In genomic region chr16:26247926-26248325, GRCm38 (mm10) we compare ENCODE assay signal across 19 mouse cellular contexts.
DNase-seq lines count a peak whose midpoint lies in the region; TF ChIP-seq lines count a peak whose summit lies in the region.
"Had no signal": no experiment of that assay in that cellular context is flagged by ENCODE, and none has a peak within 500 bp of the region (broad histone marks: within the 10 kb centered on the region; RNA-seq: fewer than 3 reads in every experiment).

No protein-coding gene starts in this region.

- no peaks in the 10 kb centered on the region for H3K9me3 ChIP-seq in forebrain, embryonic 10.5 days
- H3K9me3 ChIP-seq: kidney, embryonic 15.5 days; limb, embryonic 15.5 days; liver, embryonic 15.5 days; stomach, embryonic 15.5 days had no signal

- 56% methylated on average over 1 of the region's 1 CpGs for WGBS in kidney, adult 2 months
- WGBS in forebrain, embryonic 10.5 days, result 76% methylated on average over 1 of the region's 1 CpGs

- no peak for TF ChIP-seq POLR2A in kidney, adult 2 months (IDR thresholded peaks at IDR 0.05; ENCODE audit: low read depth, low read length)

- H3K27me3 ChIP-seq in kidney, adult 2 months (replicated peaks; ENCODE audit: control insufficient read depth, insufficient read depth, low read length), result no peaks in the 10 kb centered on the region
- H3K27me3 ChIP-seq in forebrain, embryonic 10.5 days (ENCODE audit: poor library complexity, severe bottlenecking), result no peaks in the 10 kb centered on the region
- H3K27me3 ChIP-seq: kidney, embryonic 15.5 days; limb, embryonic 15.5 days; liver, embryonic 15.5 days; stomach, embryonic 15.5 days had no signal

- H3K27ac ChIP-seq in kidney, adult 2 months (ENCODE audit: insufficient read depth, low read depth, low read length), result no peak overlapping the region
- no peak overlapping the region for H3K27ac ChIP-seq in forebrain, embryonic 10.5 days
- H3K27ac ChIP-seq: hindbrain, embryonic 14.5 days; kidney, embryonic 15.5 days; limb, embryonic 15.5 days; liver, embryonic 15.5 days; stomach, embryonic 15.5 days had no signal

- H3K4me1 ChIP-seq in kidney, adult 2 months (ENCODE audit: control insufficient read depth, insufficient read depth, low read length), result peaks cover 11% of the 10 kb centered on the region; the same call in 1 of the 2 replicates
- peaks cover 14% of the 10 kb centered on the region for H3K4me1 ChIP-seq in forebrain, embryonic 10.5 days
- H3K4me1 ChIP-seq: kidney, embryonic 15.5 days; liver, embryonic 15.5 days; stomach, embryonic 15.5 days had no signal

- no peak for TF ChIP-seq CTCF in kidney, adult 2 months (conservative IDR thresholded peaks at IDR 0.05; ENCODE audit: insufficient read depth, insufficient read length, low read depth, low read length)

- H3K4me3 ChIP-seq in kidney, adult 2 months (ENCODE audit: insufficient read depth, low read depth, low read length), result no peak overlapping the region
- no peak overlapping the region for H3K4me3 ChIP-seq in forebrain, embryonic 10.5 days
- H3K4me3 ChIP-seq: kidney, embryonic 15.5 days; limb, embryonic 15.5 days; liver, embryonic 15.5 days; stomach, embryonic 15.5 days had no signal

- no peaks in the 10 kb centered on the region for H3K36me3 ChIP-seq in kidney, adult 2 months (ENCODE audit: control insufficient read depth, insufficient read depth, low read length)
- H3K36me3 ChIP-seq in forebrain, embryonic 10.5 days (replicated peaks), result no peaks in the 10 kb centered on the region
- H3K36me3 ChIP-seq: kidney, embryonic 15.5 days; limb, embryonic 15.5 days; liver, embryonic 15.5 days; stomach, embryonic 15.5 days had no signal

- peak; percentile 9 for DNase-seq in kidney, adult 2 months
- no peak for DNase-seq in kidney, postnatal 10 days
- DNase-seq in ZHBTc4 (ENCODE audit: low read depth, low spot score), result peak; percentile 9
- DNase-seq in forelimb bud, embryonic 11.5 days (ENCODE audit: low read depth, low spot score), result peak; percentile 70
- peak; percentile 1 for DNase-seq in mesoderm, embryonic 11.5 days (ENCODE audit: low read depth, low spot score)
- DNase-seq in frontal cortex, postnatal 10 days (ENCODE audit: low spot score in 2 of 2), result no peak
- no peak for DNase-seq in forebrain, embryonic 10.5 days (ENCODE audit: extremely low spot score, low spot score)
- DNase-seq: cerebellum, adult 8-10 months; heart, adult 11 months; heart, postnatal 14 days; midbrain, embryonic 14.5 days; right cerebral cortex, postnatal 25 days; thymus, adult 18-20 months; thymus, postnatal 4 days had no signal

Comparison
In these comparisons a context has a peak if more than half of its experiments do, and no peak if none do; other contexts are left out.
1. DNase-seq: peak in kidney, adult 2 months (single experiment), ZHBTc4 (single experiment), forelimb bud, embryonic 11.5 days (single experiment) and mesoderm, embryonic 11.5 days (single experiment); none in kidney, postnatal 10 days (single experiment), frontal cortex, postnatal 10 days (0 of 2) and forebrain, embryonic 10.5 days (single experiment).